Mouse (Mus musculus) lung, postnatal 0 days (tissue): ENCODE data around the gene Clec12b.

Experiments used
- CTCF ChIP-seq: IDR thresholded peaks from 2 replicates; pipeline ENCODE4 v1.5.1; 2016; ENCODE audit warnings: antibody characterized with exemption, mild to moderate bottlenecking
- EP300 ChIP-seq: IDR thresholded peaks from 2 replicates; pipeline ENCODE4 v1.6.1; 2016; ENCODE audit warnings: antibody characterized with exemption, mild to moderate bottlenecking, control low read depth

DNA sequence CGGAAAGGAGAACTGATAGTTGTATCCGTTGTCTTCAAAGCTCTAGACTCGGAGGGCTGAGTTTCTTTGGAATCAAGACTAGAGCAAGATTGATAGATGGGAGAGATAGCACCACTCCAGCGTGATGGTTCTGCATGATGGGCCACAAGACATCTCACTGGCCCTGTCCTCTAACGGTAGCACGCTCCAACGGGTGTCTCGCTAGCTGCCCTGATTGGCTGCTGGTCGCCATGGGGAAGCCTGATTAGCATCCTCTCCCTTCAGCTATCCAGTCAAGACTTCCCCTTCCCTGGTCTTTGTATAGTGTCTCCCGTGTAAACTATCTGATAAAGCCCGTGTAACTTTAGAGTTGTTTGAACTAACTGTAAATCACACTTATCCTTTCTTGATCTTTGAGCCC lies 54.1 kb downstream of the Clec12b start, which contains the start of gene 4922502D21Rik:
- TF ChIP-seq CTCF (no peak), EP300 (no peak)
